Mouse (Mus musculus) megakaryocyte, adult 5-6 weeks (primary cell): Measurements from ENCODE around the gene Kalrn. TPM values are rescaled to one million over a fixed set of nuclear protein-coding genes. Genes with fewer than 3 reads are reported as not detected.
"Not testable (repeated sequence)": the region's sequence is repeated elsewhere in the genome, so short reads cannot be mapped to it uniquely, and the experiment has no call there.

Experiments
- ATAC-seq: 2 replicates; pipeline ENCODE4 v1.8.0; 2016; ENCODE audit warnings: mild to moderate bottlenecking, inconsistent platforms; ENCODE audit not compliant: poor library complexity, severe bottlenecking
- total RNA-seq, 2 experiments: library from RNA; stranded (forward) in 1 of 2; stranded (reverse) in 1 of 2; fragments of 153-499, 151-499 nt in 1 of 2; fragments of 221-1000, 200-1000 nt in 1 of 2; gene quantifications; 2 replicates each; pipeline versions ENCODE4 v1.2.3 to v1.2.4; 2015 to 2017

Kalrn gene
- total RNA-seq, 2 experiments from 2014 or later: 0.81 to 1.2 TPM

DNA sequence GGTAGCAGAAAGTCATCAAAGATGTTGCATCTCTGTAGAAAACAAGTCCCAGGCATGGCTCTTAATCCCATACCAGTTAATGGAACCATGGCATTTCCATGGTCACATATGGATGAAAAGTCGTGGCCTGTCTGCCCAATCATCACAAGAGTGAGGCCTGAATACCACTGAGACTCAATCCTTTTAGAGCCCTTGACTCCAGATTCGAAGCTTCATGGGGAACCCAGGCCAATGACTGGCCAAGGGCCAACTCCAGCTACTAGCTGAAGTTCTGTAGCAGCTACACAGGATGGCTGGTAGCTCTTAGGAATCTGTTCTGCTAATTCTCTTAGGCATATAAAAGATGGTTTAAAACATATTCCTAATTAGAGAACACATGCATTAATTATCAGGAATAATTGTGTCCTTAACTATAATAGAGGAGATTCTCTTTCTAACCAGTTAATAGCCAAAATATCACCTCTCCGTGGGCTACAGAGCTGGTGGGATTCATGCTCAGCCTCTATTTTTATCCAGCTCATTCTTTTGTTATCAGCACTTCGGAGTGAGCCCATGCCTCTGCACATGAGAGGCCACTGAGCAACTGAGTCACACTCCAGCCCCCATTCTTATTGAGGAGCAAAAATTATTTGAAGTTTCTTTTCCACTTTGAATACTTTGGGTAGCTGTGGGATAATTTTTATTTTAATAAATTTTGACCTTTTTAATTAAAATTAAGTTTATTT, 252.1 kb downstream of the Kalrn start:
- no peak for ATAC-seq

DNA sequence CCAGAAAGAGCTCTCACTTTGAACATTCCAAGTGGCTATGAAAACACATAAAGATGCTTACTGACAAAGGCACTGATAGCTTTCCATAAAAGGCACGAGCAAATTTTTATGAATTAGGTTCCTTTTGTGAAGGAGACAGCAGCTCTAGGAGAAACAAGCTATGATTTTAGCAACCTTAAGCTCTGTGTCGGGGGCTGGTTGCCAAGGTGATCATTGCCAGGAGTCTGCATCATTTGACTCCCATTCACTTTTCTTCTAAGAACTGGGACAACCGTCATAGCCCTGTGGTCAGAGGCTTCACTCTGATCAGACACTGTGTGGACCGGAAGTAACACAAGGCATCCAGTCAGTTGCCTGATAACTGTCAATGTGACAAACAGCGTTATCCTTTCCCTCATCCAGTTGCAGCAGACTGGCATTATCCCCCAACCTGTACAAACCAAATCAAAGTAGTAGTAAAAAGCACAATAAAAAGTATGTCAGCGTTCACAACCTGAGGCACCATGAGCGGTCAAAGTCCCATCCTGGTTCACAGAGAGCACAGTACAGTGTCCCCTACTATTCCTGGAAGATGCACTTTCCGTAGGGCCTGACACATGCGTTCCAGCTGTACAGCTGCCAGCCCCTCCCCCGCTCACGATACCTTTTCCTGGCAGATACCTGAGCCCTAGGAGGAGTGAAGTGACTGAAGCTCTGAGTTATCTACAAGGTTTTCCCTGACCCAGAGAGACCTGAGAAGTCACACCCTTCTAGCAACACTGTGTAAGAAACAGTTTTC, 253.1 kb downstream of the Kalrn start:
- ATAC-seq: no peak

DNA sequence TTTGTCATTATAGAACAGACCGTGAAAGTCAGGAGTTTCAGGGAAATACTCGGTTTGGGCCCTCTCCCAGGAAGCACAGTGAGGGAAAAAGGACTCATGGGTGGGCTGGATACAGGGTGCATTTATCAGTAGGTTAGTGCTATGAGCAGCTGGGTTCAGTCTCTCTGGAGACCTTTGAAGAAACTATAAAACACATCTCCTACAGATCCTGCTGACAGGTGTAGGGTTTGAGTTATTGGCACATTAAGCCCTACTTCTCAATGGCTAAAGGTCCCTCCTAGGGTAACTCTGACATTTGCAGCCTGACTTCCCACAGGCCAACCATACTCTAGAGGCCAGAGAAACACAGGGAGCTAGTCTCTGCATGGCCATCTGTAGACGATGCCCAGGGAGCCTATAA, 256.2 kb downstream of the Kalrn start:
- no peak for ATAC-seq

DNA sequence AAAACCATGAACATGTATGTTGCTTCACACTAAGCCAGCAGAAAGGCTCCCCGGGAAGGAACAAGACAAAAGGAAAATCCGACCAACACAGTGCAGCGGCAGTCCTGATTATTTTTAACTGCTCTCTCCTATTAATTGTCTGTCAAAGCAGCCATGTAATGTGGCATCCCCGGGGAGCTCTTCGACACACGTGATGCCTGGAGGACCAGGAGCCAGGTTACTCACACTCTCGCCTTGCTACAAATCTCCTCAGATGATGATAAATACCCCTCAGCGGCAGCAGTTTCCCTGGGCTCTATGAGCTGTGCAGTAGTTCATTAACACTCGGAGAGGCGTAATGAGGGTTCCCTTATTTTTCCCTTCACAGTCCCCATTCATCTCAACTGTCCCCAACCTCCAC, 257.1 kb downstream of the Kalrn start:
- ATAC-seq: no peak

GRCm38 (mm10) chr16:34314071-34314470, 259.3 kb downstream of the Kalrn start:
- ATAC-seq: no peak

DNA sequence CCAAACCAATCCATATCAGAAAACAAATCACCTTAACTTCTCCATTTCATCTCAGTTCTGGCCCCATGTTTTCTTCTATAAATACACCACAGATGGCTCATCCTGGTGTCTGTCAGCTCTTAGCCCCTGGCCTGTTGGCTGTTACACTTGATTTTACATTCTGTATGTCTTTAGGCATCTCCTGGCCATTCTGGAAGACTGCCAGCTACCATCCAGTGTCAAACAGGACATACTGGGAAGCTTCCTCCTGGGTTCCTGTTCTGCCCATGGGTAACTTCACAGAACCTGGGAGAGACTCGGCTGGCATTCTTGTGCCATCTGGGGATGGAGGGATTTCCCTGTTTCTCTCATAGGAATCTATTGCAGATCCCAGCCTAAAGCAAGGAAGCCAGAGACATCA, 261.8 kb downstream of the Kalrn start:
- no peak for ATAC-seq

- ATAC-seq: no peak
Measured at GRCm38 (mm10) chr16:34310363-34310762, 263.0 kb downstream of the Kalrn start.

DNA sequence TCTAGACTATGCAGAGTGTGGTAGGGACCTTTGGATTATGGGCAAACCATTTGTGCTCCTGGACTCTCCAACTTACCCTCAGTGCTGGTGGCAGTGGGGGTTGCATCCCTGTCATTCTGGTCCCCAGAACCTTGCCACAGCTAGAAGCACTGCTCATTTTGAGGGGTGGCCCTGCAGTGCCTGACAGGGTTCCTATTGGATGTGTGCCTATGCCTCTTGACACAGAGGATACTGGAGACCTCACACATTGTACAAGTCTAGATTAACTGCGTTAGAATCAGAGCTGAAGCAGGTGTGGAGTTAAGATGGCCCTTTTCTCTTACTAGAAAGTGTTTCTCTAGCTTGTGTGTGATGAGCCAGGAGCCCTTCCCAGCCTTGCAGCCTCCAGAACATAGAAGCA, 265.0 kb downstream of the Kalrn start:
- ATAC-seq: no peak

DNA sequence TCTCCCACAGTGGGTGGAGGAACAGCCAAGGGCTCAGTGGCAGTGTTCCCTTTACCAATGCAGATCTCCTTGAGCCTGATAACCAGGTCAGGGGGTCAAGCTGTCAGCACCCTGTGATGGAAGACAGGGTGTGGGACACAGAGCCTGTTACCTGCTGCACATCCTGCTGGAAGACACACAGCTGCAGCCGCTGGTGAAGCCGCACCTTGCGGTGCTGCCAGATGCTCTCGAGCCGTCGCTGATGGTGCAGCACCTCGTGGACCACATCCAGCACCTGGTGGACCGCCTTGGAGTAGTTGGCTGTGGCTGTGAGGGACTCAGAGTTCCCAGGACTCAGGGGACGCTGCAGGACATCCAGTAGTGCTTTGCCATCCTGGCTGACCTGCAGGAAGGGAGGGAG, 265.9 kb downstream of the Kalrn start:
- no peak for ATAC-seq

DNA sequence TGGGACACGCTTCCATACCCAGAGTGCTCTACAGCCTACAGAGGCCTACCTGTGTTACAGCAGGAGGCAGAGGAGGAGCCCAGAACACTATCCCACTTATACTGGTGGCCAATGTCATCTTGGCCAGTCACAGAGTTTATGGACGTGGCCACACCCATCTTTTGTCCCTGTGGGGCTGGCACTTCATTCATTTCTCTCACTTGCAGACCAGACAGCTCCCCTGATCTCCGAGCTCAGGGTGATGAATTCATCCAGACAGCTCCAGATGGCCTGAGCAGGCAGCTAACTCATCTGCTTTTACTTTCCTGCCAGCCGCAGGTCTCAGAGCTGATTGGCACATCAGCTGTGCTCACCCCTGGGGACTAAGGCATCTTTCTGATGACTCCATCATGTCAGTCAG, 267.7 kb downstream of the Kalrn start:
- ATAC-seq: no peak

DNA sequence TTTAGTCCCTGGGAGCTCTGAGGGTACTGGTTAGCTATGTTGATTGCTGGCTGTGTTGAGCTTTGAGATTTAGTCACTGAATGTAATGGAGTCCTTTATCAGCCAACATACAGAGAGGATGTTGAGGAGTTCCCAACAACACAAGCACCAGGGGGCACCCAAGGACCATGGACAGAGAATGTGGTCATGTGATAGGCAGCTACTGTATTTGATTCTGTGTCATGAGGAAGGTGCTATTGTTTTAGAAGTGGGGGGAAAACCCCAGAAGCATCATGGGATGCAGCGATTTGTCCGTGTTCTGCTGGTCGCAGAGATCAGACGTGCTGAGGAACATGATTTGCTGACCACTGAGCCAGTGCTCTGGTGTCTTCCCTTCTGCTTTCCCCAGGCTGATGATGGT, 269.5 kb downstream of the Kalrn start:
- ATAC-seq: not testable (repeated sequence)

GRCm38 (mm10) chr16:34302503-34302902, 270.8 kb downstream of the Kalrn start:
- no peak for ATAC-seq

DNA sequence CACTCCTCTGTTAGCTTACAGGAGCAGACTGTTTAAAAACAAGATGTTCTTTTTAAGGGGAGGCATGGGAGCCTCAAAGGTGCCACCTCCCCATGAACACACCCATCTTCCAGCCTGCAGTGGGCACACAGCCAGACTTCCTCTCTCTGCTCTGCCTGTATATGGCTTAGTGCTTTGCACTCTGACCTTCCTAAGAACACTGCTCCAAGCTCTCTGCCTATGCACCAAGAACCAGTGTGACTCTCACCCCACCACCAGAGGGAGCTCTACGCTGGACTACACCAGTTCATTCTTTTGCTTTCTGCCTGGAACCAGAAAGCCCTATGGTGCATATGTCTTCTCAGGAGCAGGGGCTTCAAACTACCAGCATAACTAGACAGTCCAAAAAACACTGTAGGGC, 271.3 kb downstream of the Kalrn start:
- ATAC-seq: no peak

GRCm38 (mm10) chr16:34299226-34299625, 274.1 kb downstream of the Kalrn start:
- no peak for ATAC-seq

GRCm38 (mm10) chr16:34297911-34298682, 275.2 kb downstream of the Kalrn start:
- no peak for ATAC-seq

DNA sequence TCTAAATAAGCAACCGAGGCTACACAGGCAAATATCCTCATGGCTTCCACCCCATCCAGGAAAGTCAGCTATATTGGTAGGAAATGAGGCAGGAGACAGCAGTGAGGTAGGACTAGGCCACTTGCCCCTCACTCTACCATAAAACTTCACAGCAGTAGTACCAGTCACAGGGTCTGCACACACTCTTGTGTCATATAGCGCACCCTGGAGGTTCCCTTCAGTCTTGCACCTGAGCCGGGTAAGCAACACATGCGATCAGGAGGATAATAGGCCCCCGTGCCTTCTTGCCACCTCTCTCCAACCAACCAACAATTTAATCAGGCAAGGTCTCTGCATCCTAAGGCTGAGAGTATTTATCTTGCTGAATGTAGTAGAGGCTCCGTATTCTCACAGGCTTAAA, 278.8 kb downstream of the Kalrn start:
- no peak for ATAC-seq

GRCm38 (mm10) chr16:34293675-34294074, 279.7 kb downstream of the Kalrn start:
- ATAC-seq: no peak

- no peak for ATAC-seq
Measured at GRCm38 (mm10) chr16:34289583-34289982, 283.7 kb downstream of the Kalrn start.

- ATAC-seq: no peak
Measured at GRCm38 (mm10) chr16:34282026-34282425, 291.3 kb downstream of the Kalrn start.

- no peak for ATAC-seq
Measured at GRCm38 (mm10) chr16:34279654-34280383, 293.5 kb downstream of the Kalrn start.

DNA sequence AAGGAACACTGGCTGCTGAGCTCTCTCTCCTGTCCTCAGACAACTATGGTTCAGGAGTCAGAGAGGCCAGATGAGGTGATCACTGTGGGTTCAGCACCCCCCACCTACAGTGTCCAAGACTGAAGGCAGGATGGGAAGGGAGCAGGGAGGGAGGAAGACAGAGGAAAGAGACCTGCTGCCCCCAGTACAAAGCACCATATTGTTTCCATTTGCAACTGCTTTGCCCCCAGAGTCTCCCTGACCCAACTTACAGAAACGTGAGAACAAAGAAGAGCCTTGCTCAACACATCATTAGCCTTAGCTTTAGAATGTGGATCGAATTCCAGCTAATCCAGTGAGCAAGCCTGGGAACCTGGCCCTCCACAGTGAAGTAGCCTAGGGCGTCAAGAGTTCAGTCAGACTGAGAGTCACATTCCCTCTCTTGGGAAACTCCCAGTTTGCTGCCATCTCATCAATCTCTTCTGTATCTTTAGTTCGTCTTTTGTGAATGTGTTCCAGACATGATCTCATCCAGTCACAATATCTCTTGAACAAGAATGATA, 295.0 kb downstream of the Kalrn start:
- no peak for ATAC-seq
